Mouse (Mus musculus): ENCODE measurements around the gene Fpr2.
A peak's percentile ranks its signal among the peaks of the same experiment; 100 is the strongest.
"Not testable (repeated sequence)": the region's sequence is repeated elsewhere in the genome, so short reads cannot be mapped to it uniquely, and the experiment has no call there.

Gene Fpr2

DNA sequence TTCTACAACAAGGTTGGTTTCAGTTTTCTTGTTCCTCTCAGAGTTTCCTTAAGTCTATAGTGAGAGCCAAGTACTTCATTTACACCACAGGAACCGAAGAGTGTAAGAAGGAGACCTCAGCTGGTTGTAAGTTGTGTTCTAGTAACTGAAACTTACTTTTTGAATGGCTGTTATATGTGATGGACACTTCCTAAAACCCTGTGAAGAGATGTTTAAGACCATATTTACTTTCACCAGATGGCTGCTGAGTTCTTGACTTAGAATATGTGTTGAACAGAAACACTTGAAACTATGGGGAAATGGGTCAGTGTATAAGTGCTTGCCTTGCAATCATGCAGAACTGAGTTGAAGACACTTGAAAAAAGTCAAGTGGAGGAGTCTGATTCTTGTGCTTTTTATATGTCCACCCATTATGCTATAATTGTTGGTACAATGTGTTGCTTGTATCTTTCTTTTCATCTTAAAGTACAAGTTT lies at the start of gene Fpr2, which contains the start of gene Fpr3:
Gene Fpr2 (plus strand): TSS at position 51 of the 475 bp plus-strand sequence.
Gene Fpr3 (plus strand): TSS at position 79 of the 475 bp plus-strand sequence.
- no peak for DNase-seq

DNA sequence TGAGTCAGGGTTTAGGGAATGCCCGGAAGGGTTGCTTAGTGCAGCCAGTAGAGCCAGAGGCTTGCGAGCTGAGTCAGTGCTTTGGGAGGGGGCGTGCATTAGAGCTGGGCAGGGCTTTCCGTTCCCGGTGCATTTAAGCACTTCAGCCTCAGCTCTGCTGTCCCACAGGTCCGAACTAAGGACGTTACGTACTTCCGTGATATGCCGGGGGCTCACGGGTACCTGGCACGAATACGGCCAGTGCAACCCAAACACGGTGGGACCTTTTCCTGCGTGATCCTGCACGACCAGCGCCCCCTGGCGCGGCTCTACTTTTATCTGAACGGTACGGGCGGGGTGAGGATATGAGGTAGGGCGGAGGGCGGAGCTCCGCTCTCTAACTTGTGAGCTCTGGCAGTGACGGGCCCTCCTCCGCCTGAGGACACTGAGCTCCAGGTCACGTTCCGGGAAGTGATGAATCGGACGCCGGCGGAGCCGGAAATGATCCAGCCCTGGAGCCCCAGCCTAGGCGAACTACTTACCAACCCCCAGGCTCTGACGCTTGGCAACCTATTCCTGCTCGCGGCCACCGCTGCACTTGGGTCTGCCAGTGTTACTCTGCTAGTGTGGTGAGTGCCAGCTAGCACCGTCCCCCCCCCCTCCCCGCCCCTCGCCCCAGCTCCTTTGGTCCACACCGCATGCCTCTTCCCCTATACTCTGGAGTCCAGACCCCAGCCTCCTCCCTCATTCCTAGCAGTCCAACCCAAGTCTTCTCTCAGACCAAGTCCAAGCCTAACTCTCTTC lies 49.5 kb upstream of the Fpr2 start:
- peak; percentile 99 for DNase-seq

DNA sequence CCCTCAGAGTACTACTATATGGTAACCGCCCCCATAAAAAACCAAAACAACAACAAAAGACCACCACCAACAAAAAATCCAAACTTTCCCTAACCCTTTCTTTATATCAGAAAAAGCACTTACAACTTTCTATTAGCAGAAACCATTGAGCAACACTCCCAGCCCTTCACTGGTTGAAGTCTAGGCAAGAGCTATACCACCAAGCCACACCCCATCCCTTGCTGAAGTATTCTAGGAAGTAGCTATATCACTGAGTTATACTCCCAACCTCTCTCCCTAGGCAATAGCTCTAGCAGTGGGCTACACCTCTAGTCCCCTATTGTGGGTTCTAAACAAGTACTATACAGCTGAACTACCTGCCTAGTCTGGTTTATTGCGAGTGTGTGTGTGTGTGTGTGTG lies 48.3 kb upstream of the Fpr2 start:
- DNase-seq = no peak

- no peak for DNase-seq
Observed at GRCm38 (mm10) chr17:17840796-17841195, 46.8 kb upstream of the Fpr2 start.

DNA sequence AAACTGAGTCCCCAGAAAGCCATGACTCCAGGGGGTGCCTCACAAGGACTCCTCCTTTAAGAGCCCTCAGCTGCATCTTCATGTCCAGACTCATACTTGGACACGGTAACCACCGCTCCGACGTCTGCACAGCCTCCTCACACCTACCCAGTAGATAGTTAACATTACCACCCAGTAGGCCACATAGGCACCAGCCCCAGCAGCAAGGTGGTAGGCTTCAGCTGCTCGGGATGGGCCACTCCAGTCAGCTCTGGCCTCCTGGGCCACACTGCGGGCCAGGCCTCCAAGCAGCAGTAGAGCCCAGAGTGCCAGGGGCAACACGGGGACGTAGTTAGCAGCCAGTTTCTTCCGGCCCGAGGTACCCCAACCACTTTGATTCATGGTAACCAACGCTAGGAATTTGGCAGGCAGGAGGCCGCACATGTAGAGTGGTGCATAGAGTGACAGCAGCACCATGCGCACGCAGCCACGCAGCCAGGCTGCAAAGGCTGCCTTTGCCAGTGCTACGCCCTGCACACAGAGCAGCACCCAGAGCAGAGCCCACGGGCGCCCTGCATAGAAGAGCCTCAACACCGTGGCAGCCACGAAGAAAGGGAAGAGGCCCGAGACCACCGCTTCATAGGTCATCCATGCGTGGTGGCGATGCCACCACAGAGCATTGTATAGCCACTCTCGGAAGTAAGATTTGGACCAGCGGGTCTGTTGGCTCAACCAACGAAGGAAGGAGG lies 43.9 kb upstream of the Fpr2 start:
- no peak for DNase-seq

GRCm38 (mm10) chr17:17844606-17845005 lies 43.0 kb upstream of the Fpr2 start:
- DNase-seq = not testable (repeated sequence)

DNA sequence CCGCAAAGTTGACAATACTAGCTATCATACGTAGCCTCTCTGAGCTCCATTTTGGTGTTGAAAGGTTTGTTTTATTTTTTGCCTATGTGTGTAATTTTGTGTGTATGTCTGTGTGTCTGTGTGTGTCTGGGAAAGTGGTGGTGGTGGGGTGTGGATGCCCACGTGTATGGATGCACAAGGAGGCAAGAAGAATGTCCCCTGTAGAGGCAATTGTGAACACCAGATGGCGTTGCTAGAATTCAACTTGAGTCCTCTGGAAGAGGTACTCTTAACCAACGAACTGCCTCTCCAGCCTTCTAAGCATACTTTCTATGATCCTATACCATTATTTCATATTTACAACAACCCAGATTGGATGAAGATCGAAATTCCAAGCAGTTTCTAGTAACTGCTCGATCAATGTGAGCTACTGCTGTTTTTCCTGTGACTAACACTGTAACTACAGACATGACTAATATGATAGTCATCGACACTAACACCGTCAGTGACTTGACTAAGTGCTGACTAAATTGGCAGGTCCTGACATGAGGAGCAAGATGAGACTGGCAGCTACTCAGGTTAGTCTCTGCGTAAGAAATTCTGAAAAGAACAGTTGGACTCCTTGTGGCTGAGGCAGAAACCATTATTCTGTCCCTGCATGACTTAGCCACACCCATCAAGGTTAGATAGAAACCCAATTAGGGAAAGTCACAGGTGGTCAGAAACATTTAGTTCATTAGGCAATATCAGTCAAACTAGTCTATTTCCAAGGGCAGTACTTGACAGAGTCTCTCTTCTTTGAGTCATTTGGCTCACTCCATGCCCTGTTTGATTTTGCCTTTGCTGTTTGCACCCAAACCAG lies 42.2 kb upstream of the Fpr2 start:
- DNase-seq = no peak

DNA sequence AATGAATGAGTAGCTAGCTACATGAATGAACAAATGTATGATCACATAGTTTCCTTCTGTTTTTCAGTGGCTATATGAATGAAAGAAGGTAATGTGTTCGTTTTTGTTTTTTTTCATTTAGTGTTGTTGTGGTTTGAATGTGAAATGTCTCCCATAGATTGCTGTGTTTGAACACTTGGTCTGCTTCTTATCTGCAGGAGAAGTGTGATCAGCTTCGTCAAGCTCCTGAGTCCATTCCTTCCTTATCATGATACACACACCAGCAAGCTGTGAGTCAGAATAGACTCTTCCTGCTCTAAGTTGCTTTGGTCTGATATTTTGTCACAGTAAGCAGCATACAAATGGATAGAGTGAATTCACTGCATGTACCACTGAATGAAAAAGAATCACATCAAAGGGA lies 38.6 kb upstream of the Fpr2 start:
- no peak for DNase-seq

GRCm38 (mm10) chr17:17849906-17850712 lies 37.5 kb upstream of the Fpr2 start:
- DNase-seq = no peak

- no peak for DNase-seq
Observed at GRCm38 (mm10) chr17:17855064-17855838, 32.4 kb upstream of the Fpr2 start, which contains the start of gene Has1. Has1 (minus strand) TSS chr17:17855205.

DNA sequence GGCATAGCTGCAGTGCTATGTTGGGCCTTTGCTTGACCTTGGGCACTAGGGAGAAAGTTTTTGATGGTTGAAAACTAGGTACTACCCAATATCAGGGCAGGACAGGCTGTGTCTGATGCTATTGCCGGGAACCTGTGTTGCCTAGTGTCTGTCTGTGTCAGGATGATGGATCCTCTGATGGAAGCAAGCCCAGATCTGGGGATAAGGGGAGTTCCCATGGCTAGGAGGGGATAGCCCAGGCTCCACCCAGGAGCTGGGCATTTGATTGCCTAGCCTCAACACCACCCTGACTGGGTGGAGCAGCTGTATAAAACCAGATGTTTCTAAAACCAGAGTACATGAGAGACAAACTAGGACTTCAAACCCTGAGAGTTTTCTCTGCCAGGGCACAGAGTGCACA lies 31.0 kb upstream of the Fpr2 start:
- no peak for DNase-seq

DNA sequence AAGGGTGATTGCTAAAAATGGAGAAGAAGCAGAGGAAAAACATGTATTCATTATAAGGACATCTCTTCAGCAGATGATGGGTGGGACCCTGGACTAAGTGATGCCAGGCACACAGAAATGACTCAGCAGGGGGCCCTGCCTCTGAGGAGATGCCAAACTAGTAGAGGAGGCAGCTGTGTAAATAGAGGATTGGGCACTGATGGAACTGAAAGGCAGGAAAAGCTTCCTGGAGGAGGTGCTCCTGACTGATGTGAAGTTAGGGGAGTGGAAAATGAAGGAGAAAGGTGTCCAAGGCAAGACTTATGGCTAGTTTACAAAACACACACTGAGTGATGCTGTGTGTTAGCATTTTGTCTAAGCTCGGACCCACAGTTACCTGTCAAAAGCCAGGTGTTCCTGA lies 30.2 kb upstream of the Fpr2 start:
- DNase-seq = no peak

DNA sequence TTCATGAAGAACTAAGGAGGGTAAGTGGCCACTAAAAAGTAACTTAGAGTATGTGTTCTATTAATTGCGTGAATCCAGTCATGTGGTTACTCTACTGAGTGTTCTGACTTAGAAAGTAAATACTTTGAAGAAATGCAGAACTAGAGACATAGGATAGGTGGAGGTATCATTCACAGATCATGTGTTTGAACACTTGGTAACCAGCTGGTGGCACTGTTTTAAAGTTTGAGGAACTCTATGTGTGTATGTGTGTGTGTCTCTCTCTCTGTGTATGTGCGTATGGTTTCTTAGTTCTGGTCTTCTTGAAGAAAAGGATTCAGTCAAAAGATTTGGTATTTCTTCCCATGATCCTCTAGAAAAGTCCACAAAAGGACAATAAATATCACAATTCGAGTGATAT lies 27.5 kb upstream of the Fpr2 start:
- no peak for DNase-seq

DNA sequence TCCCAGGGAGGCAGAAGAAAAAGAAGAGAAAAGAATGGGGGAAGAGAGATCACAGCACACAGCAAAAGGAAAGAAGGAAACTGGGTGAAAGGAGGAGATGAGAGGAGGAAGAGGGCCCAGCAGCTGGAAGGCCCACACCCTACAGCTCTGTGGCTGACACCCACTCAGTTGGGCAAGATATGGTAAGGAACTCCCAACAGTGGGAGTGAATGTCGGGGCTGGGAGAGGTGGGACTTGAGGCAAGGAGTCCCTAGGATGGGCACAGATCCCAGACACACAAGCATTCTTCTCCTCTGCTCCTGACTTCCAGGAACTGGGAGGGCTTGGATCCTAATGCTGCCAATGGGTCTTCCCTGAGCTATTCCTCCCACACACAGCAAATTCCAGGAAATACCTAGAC lies 25.3 kb upstream of the Fpr2 start:
- no peak for DNase-seq

GRCm38 (mm10) chr17:17865168-17865567 lies 22.5 kb upstream of the Fpr2 start:
- no peak for DNase-seq

DNA sequence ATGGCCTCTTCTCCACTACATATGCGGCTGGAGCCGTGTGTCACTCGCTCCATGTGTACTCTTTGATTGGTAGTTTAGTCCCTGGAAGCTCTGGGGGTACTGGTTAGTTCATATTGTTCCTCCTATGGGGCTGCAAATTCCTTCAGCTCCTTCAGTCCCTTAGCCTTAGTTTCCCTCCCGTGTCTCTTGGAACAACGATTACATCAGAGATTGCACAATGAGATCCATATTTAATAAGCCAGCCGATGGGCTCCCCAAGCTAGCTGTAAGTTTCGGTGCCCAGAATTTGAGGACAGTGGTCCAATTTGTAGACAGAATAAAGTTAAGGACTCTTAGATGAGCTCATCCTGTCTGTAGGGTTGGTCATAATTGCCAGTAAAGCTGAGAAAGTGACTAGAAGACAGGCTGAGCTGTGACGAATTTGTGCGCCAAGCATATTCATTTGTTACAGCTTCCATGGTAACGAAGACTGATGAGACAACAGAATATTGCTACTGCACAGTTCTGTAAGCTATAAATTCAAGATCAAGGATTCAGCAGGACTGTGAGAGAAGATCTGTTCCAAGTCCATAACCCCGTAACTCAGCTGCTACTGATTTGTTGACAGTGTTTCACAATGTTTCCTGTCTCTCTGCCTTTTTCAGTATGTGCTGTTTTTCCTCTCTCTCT lies 20.7 kb upstream of the Fpr2 start:
- no peak for DNase-seq

GRCm38 (mm10) chr17:17870892-17871550 lies 16.6 kb upstream of the Fpr2 start:
- no peak for DNase-seq

GRCm38 (mm10) chr17:17871697-17872096 lies 15.9 kb upstream of the Fpr2 start:
- no peak for DNase-seq

DNA sequence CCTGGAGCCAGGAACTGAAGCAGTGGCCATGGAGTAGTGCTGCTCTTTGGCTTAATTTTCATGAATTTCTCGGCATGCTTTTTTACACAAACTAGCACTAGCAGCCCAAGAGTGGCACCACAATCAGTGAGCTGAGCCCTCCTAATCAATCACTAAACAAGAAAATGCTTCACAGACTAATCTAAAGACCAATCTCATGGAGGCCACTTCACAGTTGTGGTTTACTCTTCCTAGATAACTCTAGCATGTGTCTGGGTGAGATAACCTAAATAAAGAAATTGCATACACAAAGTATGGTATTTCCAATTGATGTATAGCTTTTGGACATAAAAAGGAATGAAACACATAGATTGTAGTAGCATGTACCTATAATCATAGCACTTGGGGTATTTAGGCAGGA lies 8.3 kb upstream of the Fpr2 start:
- DNase-seq = no peak

GRCm38 (mm10) chr17:17882672-17883071 lies 5.0 kb upstream of the Fpr2 start:
- DNase-seq = no peak
